Mouse (Mus musculus) gastrocnemius, postnatal 25 days (tissue): Measurements from ENCODE around the gene Gm8947. TPM values are rescaled to one million over a fixed set of nuclear protein-coding genes. Genes with fewer than 3 reads are reported as not detected.
"Not testable (repeated sequence)": the region's sequence is repeated elsewhere in the genome, so short reads cannot be mapped to it uniquely, and the experiment has no call there.

Experiments
- DNase-seq: peaks from one replicate; pipeline ENCODE4 v3.0.0; 2022
- total RNA-seq, 2 experiments: library from RNA; stranded (reverse); gene quantifications; 1 replicate in 1 of 2; 2 replicates in 1 of 2; pipeline ENCODE4 v1.2.3; 2021

Gene Gm8947
- total RNA-seq, 2 experiments from 2014 or later = 0.26 TPM; not detected in 1

DNA sequence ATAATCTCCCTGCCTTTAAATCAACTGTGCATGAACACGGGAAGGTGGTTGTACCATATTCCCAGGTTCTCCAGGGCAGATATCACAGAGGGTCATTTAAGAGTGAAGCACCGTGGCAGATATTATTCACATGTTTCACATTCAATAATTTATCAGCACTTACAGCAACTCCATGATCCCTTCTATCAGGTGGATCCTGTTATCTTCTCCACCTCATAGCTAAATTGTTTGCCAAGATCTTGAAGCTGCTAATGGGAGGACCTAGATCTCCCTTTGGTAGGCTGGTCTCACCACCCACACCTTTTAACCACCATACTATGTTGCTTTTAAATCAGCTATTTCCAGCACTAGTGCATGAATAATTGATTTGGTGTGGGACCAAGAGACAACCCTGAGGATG is 12.0 kb upstream of the Gm8947 start:
- no peak for DNase-seq

- not testable (repeated sequence) for DNase-seq
Measured at GRCm38 (mm10) chr1:151182266-151182665, 9.9 kb upstream of the Gm8947 start, which contains the start of gene Gm47985. Gene Gm47985 (plus strand): TSS chr1:151182537.

DNA sequence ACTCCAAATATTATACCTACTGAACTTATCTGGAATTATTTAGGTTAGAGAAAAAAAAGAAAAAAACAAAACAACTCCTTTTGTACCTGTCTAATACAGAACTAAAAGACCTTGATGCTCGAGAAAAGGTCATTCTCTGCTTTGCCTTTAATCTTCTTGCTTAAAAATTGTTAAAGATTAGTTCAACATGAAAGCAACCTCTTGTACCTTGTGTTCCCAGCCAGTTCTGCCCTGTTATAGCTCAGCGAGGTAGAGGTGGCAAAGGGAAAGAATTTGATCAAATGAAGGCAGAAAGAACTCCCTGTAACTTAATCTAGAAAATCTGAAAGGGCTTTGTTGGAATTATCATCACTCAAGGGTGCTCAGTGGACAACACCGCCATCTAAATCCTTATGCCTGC is 6.0 kb upstream of the Gm8947 start:
- not testable (repeated sequence) for DNase-seq

GRCm38 (mm10) chr1:151186879-151187424 is 5.2 kb upstream of the Gm8947 start:
- DNase-seq = not testable (repeated sequence)

DNA sequence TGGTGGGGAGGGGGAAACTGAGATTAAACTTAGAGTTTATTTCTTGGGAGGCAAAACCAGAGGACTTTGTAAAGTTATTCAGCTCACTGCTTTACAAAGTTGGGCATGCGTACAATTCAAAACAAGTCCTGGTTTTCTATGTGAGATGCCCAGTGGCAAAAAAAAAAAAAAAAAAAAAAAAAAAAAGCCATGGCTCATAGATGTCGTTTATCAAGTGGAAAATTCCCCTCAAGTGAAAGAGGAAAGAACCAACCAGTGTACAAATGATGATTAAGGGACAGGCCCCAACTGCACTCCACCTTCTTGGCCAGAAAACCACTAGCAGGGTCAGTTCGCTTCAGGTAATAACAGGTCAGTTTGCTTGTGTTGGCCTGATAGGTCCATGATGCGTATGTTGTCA is 3.7 kb upstream of the Gm8947 start:
- DNase-seq = no peak

GRCm38 (mm10) chr1:151192739-151193138 is 563 bp downstream of the Gm8947 start:
- DNase-seq = not testable (repeated sequence)

GRCm38 (mm10) chr1:151195986-151196385 is 3.8 kb downstream of the Gm8947 start:
- not testable (repeated sequence) for DNase-seq

GRCm38 (mm10) chr1:151196690-151197089 is 4.5 kb downstream of the Gm8947 start:
- not testable (repeated sequence) for DNase-seq

- not testable (repeated sequence) for DNase-seq
Measured at GRCm38 (mm10) chr1:151198120-151198519, 5.9 kb downstream of the Gm8947 start, which contains the start of gene Gm47995. Gene Gm47995 (plus strand): TSS chr1:151198448.

- DNase-seq = not testable (repeated sequence)
Measured at GRCm38 (mm10) chr1:151200620-151201019, 8.4 kb downstream of the Gm8947 start.

DNA sequence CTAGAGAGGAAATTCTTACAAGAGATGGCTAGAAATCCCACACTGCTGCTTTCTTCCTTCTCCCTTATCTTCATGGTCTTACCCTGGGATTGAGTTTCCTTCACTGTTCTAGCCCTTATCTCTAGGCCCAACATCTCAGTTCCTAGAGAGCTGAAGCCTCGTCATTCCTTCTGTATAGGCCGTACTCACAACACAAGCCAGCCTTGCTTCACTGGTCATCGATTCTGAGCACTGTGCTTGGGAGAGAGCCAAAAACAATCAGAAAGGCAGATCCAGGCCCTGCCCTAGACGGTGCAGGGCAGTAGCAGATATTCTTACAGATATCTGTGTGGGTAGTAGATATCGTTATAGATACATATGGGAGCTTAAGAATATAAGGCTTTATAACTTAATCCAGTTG is 10.6 kb downstream of the Gm8947 start:
- DNase-seq = not testable (repeated sequence)

GRCm38 (mm10) chr1:151203818-151204217 is 11.6 kb downstream of the Gm8947 start, which contains the start of gene 3110040M04Rik:
Gene 3110040M04Rik (plus strand): TSS chr1:151204121.
- DNase-seq = not testable (repeated sequence)

- not testable (repeated sequence) for DNase-seq
Measured at GRCm38 (mm10) chr1:151208493-151208892, 16.3 kb downstream of the Gm8947 start.

- DNase-seq = not testable (repeated sequence)
Measured at GRCm38 (mm10) chr1:151208944-151209343, 16.8 kb downstream of the Gm8947 start.

GRCm38 (mm10) chr1:151209824-151210355 is 17.7 kb downstream of the Gm8947 start, which contains the start of gene Gm47996:
Gene Gm47996 (plus strand): TSS chr1:151210131.
- DNase-seq = not testable (repeated sequence)

- DNase-seq = not testable (repeated sequence)
Measured at GRCm38 (mm10) chr1:151211666-151212065, 19.5 kb downstream of the Gm8947 start.

DNA sequence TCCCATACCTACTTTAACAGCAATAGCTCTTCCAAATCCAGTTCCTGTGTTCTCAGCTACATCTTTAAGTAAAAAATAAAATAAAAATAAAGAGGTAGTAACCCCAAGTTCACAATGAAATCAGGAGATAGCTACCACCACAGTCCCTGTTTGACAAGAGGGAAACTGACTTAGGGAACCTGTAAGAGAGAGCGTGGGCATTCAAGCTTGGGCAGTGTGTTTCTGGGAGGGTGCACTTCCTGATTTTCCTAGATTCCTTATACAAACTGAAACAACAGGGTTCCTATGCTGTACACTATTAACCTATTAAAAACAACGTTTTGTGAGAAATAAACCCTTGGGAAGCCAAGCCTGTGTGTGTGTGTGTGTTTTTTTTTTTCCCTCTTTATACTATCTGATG is 22.7 kb downstream of the Gm8947 start:
- DNase-seq = no peak

GRCm38 (mm10) chr1:151215985-151216384 is 23.8 kb downstream of the Gm8947 start:
- no peak for DNase-seq

- DNase-seq = no peak
Measured at GRCm38 (mm10) chr1:151216417-151216816, 24.2 kb downstream of the Gm8947 start.

DNA sequence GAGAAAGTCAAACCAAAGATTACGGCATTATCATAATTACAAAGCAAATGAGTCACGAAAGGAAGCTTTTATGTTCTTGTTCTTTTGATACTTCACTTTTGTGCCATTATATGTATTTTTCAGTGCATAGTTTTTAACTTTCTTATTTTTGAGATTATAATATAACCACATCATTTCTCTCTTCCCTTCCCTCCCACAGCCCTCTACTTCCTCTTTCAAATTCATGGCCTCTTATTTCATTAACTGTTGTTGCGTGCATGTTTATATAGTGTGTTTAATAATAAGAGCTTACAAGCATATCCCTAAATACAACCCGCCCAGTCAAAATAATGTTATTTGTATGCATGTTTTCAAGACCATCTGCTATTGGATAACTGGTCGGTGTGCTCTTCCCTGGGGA is 26.9 kb downstream of the Gm8947 start:
- no peak for DNase-seq

GRCm38 (mm10) chr1:151220098-151220497 is 27.9 kb downstream of the Gm8947 start:
- DNase-seq = no peak

DNA sequence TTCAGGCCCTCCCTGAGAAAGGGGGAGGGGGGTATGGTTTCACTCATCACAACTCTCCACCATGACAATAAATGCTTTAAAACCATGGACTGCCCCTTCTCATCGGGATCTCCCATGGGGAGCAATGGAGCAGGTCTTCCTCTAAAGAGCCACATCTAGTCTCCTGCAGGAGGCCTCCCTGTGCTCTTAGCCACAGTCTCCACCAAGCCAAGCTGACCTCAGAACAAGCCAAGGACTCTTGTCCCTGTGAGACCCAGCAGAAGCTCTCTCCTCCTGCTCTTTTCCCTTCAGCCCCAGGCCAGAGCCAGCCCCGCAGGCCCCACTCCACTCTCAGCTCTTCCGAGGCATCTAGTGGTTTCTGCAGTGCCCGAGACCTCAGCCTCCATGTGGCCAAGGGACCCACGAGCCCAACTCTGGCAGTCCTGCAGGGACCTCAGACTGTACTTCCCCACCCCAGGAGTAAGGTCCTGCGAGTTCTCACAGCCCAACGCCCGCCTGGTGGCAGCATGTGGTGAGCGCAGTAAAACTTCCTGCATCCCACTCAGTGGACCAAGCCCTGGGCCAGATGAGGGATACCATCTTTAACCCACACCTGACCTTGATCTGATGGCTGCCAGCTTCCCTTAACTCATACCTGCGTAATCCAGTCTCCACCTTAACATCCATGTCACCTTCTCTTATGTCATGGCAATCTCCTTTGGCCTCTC is 30.5 kb downstream of the Gm8947 start:
- no peak for DNase-seq

DNA sequence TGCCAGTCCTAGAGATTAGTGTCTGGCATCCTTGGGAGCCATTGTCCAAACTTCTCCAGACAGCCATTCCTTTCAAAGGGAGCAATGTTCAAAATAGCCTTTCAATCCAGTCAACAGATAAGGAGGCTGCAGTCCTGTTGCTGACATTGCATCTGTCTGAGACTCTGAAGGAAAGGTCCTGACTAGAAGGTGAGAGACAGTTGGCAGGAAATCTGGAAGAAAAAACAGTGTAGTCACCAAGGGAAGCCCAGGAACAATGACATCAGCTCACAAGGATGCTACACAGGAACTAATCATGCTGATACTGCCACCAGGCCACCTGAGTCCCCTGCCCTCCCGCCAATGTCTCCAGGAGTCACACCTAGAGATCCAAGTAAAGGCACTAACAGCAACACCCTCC is 31.2 kb downstream of the Gm8947 start:
- DNase-seq = no peak
